Mouse (Mus musculus) megakaryocyte progenitor cell, adult 5-6 weeks (primary cell): ENCODE measurements around the gene Tmem220. TPM values are rescaled to one million over a fixed set of nuclear protein-coding genes. Genes with fewer than 3 reads are reported as not detected.

Source experiments
- ATAC-seq: replicated peaks from 2 replicates; pipeline ENCODE4 v1.8.0; 2016; ENCODE audit warnings: mild to moderate bottlenecking, moderate TSS enrichment, inconsistent platforms; ENCODE audit not compliant: poor library complexity
- total RNA-seq, 2 experiments: library from RNA; stranded (forward) in 1 of 2; stranded (reverse) in 1 of 2; fragments of 157-497, 149-512 nt in 1 of 2; fragments of 200-1000 nt in 1 of 2; gene quantifications; 2 replicates each; pipeline versions ENCODE4 v1.2.3 to v1.2.4; 2015 to 2017

Tmem220 gene
- total RNA-seq, 2 experiments from 2014 or later: 0.87 to 2.1 TPM

DNA sequence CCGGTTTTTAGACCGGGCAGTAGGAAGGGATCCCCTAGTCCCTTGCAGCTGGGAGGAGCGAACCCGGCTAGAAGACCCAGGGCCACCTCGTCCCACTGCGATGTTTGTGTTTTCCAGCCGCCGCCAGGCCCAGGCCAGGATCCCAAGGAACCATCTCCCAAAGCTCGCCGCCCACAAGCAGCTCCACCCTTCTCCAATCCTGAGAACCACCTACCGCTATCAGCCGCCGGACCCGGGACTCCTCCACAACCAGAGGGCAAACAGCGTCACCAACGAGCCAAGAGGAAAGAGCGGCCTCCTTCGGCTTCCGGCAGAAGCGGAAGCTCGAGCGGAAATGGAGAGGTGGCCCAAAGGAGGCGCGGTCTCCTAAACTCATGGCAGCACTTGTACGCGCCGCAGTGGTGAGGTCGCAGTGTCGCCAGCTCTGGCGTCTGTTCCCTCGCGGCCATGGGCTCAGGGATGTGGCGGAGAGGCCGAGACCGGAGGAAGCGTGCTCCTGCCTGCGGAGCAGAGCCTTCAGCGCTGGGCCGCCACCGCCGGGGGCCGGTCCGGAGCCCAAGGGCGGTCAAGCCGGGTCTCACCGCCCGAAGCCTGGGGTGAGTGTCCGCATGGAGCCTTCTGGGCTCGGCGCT lies 27.5 kb downstream of the Tmem220 start, which contains the start of the genes Adprm and Sco1:
Gene Adprm (minus strand): TSS at position 274 of the 632 bp plus-strand sequence.
Gene Sco1 (plus strand): TSS at position 350 of the 632 bp plus-strand sequence.
- peak; percentile 94 for ATAC-seq

DNA sequence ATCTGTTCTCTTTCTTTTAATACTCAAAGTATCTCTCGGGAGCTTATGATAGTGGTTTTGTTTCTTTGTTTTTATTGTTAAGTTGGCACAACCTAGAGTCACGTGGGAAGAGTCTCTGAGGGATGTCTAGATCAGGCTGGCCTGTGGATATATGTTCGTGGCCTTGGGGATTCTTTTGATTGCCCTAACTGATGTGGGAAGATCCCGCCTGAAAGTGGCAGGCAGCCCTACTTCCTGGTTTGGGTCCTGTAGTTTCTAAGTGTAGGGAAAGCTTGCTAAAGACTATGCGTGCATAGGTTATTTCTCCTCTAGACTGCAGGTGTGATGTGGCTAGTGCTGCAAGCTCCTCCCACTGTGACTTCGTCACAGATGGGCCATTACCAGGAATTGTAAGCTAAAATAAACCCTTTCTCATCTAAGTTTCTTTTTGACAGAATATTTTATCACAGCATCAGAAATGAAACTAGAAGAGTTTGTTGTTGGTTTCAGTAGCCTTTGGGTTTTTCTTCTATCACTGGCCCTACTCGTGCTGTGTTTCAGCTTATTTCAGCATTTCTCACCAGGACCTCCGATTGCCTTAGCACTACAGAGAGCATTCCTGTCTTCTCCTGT lies 29.9 kb downstream of the Tmem220 start:
- ATAC-seq: no peak

DNA sequence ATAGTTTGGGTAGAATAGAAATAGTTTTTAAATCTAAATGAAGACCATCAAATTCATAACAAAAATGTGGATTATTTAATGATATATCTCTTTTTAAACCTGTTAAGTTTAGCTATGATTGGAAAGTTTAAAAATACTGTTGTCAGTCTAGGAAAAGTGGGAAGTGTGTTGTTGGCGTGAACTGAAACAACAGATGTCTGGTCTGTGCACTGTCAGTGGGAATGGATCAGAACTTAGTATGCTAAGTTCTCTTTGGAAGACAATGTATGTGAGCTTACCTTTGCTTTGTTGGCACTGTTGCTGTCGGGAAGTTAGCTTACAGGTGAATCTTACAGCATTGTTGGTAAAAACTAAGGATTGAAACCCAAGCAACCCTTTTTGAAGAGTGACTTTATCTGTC lies 36.4 kb downstream of the Tmem220 start:
- ATAC-seq: no peak

DNA sequence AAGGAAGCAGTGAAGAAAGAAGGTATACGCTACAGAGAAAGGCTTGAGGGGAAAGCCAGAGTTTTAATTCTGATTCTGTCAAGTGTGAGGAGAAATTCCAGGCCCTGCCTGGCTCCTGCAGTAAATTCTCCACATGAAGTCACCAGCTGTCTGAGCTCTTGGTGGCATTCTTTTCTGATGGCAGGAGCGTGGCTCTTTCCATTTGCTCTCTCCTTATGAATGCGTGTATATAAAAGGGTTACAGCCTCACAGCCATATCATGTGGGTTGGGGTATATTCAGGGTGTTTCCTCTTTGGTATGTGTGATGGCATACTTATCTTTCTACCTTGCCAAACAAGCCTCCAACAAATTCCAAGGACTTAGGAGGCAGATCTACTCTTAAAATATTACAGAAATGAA lies 37.8 kb downstream of the Tmem220 start:
- no peak for ATAC-seq

DNA sequence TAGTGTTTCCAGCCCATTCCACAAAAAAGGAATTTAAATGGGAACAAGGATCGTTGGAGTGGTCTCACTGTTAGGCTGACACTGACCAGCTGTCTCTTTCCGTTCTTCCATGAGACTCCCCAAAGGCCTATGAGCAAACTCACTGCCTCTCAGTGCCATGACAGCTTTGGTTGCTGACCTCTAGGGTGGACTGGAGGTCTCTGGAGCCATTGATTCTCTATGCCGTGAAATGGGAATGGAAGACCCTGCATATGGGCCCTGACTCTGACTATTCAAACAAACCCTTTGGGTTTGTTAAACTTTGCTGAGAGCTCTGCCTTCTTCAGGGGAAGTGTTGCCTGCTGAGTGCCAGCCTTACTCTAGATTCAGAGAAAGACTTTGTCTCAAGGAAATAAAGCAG lies 42.8 kb downstream of the Tmem220 start:
- no peak for ATAC-seq

DNA sequence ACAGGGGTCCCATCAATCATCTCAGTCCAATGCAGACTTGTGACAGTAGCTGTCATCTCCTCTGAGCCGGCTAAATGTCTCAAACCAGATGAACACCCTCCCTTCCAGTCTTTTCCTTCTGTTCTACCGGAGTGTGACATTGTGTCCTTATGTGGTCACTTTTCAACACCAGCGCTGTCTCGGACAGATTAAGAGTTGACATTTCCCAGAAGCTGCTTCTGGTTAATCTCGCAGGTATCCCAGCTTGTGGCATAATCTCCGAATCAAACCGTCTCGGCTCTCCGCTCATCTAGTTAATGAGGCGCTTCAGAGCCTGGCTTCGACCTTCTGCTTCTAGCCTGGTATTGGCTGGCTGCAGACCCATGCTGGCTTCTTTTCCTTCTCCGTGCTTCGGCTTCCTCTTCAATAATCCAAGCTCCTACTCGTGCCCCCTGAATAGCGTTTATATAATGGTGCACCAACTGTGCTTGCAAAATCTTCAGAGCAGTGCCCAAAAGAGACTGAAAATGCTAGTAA lies 47.7 kb downstream of the Tmem220 start:
- peak; percentile 29; the same call in 1 of the 2 replicates for ATAC-seq

DNA sequence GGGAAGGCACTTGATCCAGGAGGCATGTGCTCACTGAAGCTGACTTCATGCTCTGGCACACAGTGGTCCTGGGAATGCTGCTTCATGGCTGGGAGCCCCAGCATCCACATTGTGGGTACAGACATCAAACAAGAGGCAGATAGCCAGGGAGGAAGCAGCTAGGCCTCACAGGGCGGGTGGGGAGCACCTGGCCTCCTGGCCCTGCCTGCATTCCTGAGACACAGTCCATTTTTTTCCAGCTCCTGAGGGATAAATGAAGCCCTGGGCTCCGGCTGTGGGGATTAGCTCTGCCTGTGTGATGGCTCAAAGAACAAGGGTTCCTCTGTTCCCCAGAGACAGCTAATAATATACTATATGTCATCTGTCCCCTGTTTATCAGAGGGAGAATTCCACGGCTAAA lies 50.1 kb downstream of the Tmem220 start:
- no peak for ATAC-seq

DNA sequence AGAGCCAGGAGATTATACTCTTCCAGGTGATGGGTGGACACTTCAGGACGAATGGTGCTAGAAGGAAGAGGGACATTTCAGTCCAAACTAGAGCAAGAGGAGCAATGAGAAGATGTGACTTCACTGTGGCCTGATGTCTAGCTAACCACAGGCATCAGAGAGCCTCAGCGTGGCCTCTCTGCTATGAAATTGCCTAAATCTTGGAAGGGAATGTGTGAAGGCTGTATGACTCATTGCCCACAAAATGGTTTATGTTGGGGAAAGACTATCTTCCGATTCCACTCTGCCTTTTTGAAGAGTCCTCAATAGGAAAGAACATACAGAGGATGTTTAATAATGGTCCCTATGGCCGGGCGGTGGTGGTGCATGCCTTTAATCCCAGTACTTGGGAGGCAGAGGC lies 51.8 kb downstream of the Tmem220 start:
- no peak for ATAC-seq

DNA sequence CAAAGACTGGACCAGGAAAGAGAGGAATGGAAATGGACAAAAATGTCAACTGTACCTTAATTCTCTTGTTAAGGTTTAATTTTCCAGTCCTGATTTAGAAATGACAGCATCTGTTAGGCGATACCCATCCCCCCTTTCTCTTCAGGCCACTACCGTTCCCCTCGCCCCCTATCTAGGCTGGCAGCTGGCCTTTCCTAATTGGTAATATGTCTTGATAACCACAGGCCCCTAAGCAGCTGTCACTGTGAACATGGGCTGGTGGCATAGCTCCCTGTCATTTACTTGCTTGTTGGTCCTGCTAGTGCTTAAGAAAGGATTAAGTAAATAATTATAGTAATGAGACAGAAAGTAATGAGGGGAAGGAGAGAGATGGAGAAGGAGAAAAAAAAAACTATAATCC lies 52.5 kb downstream of the Tmem220 start:
- ATAC-seq: no peak

DNA sequence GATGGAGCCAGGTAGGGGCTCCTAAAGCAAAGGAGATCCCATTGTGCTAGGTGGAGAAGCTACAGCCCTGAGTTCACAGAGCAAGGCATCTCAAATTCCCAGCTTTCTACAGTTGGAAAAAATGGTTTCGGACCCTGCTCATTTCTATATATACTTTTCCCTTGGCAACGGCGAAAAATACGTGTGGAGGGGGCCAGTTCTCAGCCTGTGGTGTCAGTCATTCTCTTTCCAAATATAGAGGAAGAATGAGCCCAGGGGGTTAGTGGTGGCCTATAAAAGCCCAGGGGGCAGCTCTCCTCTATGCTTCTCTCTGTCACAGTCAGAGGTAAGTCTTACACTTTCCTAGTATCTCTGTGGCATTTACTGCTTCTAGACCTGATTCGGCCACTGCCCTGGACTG lies 53.0 kb downstream of the Tmem220 start, which contains the start of gene Myh3:
Gene Myh3 (plus strand): TSS at position 301 of the 400 bp plus-strand sequence.
- ATAC-seq: no peak

DNA sequence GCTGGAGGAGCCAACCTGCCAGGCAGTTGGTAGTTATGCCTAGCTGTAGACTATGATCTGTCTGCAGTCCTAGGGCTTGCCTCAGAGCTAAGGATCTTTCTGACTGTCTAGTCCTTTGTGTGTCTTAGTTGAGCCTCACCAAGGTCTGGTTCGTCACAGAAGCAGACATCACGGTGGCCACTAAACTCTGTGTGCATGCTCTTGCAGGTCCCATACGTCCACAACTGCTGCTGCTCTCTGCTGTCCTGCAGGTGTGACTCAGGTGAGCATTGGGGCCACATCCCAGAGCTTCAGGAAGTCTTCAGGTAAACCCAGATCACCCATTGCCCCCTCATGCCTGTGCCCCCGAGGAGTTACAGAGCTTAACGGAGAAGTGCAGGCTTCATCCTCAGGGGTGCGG lies 53.9 kb downstream of the Tmem220 start:
- ATAC-seq: no peak

DNA sequence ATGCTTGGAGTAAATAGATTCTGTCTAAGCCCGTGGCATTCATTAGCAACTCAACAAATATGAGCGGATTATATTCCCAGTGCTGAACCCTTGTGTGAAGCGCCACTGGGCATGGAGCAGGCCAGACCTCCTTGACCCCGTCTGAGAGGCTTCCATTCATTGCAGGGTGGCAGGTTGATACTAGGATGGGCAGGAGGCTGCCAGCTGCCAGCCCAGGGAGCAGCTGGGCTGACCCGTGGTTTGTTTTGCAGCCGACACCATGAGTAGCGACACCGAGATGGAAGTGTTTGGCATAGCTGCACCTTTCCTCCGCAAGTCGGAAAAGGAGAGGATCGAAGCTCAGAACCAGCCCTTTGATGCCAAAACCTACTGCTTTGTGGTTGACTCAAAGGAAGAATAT lies 54.8 kb downstream of the Tmem220 start:
- no peak for ATAC-seq

DNA sequence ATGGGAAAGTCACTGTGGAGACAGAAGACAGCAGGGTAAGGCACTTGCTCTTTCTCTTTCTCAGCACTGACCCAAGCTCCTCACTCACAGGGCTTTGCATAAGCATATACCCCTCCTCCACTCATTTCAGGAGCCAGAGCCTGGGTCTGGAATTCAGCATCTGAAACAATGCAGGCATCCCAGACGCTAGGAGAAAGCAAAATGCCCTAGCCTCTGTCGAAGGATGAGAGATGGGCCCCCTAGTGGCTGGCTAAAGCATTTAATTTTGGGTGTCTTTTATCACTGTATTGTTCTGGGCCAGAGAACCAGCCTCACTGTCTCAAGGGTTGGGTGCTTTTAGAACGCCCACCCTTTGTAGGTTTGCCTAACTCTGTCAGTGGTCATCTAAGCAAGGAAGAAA lies 55.2 kb downstream of the Tmem220 start:
- peak; percentile 80 for ATAC-seq

DNA sequence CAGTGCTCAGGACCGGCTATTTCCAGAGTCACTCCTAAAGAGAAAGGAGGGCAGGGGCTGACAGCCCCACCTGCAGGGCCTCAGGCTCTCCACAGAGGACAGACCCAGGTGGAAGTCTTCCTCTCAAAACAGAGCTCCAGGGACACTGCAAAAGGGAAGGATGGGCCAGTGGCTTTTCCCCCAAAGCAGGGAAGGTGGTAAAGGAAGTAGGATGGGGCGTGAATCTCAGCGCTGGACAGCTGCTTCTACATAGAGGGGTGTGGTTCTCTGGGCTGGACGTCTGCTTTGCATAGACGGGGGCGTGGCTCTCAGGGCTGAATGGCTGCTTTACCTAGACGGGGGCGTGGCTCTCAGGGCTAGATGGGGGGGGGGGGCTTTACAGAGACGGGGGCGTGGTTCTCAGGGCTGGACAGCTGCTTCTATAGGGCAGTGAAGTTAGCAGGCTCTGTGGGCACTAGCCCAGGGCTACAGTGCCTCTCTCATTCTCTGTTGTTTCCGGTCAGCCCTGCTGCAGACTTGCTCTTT lies 56.2 kb downstream of the Tmem220 start:
- peak; percentile 66 for ATAC-seq

DNA sequence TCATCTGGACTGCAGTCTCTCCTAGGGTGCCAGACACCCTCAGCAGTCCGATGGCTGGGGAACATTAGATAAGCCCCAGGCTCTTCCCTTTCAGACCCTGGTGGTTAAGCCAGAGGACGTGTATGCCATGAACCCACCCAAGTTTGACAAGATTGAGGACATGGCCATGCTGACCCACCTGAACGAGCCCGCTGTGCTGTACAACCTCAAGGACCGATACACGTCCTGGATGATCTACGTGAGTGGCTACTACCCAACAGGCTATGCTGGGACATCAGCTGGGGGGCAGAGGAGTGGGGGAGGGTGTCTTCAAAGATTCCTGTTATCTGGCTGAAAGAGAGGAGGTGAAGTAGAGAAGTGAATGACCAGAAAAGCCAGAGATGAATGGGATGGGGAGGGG lies 57.2 kb downstream of the Tmem220 start:
- no peak for ATAC-seq

DNA sequence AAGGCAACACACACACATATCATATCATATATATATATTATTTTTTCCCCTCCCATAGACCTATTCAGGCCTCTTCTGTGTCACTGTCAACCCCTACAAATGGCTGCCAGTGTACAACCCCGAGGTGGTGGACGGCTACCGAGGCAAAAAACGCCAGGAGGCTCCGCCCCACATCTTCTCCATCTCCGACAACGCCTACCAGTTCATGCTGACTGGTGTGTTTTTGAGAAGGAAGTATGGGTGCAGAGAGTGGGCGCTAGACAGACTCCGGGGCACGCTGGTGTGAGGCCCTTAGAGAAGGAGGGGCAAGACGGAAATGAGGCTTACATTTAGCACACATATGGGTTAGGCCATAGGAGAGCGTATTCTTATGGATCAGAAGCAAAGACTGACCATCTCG lies 57.8 kb downstream of the Tmem220 start:
- no peak for ATAC-seq

DNA sequence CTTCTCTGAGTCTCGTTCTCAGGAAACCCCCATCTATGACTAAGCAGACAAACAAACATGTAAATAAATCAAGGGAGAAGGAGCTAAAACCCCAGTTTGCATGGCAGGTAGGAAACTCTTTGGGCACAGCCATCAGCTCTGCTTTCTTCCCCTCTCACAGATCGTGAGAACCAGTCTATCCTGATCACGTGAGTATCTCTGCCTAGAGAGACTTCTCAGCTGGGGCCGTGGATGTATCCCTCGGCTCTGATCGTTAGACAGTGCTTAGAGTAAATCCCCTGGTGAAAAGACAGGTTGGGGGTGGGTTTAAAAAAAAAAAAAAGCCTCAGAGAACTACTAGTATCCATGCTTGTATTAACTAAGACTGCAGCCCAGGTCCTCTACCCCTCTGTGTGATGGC lies 58.3 kb downstream of the Tmem220 start:
- no peak for ATAC-seq

DNA sequence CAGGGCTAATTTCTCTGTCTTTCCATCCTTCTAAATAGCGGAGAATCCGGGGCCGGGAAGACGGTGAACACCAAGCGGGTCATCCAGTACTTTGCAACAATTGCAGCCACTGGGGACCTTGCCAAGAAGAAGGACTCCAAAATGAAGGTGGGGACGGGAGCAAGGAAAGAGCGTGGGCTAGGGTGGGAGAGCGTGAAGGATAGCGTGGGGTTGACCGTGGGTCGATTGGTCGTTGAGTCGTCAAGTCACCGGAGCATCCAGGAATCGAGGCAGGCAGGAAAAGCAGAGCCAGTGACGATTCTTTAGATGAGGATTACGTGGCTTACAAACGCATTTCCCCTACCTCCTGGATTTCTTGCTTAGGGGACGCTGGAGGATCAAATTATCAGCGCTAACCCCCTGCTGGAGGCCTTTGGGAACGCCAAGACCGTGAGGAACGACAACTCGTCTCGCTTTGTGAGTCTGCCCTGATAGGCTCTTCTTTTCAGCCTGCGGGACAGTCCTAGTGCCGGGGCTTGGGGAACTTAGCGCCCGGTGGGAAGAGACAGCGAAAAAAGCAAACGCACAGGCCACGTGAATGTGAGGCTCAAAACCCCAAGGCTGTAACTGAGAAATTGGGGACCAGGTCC lies 58.9 kb downstream of the Tmem220 start:
- ATAC-seq: no peak
